8 mouse cellular contexts compared by ENCODE assay signal in the genomic region with DNA sequence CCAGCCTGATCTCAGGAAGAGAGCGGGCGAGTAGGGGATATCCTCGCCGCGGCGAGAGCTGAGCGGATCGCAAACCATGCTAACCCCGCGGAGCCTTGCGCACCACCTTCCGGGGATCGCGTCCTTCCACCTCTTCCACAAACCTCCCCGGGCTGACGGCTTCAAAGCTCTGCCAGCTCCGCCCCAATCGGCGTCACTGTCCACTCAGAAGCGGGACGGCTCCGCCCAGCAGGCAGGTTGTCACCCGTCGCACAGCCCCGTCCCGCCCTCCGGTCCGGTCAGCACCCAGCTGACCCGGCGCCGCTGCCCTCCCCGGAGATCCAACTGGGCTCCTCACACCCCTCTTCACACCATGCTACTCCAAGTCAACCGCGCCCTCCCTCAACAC. TPM values are rescaled to one million over a fixed set of nuclear protein-coding genes. Genes with fewer than 3 reads are reported as not detected.
DNase-seq lines count a peak whose midpoint lies in the region; ATAC-seq and TF ChIP-seq lines count a peak whose summit lies in the region.

No protein-coding gene starts in this region.

- no peak for TF ChIP-seq CTCF in brain, embryonic 14.5 days (IDR thresholded peaks at IDR 0.05; ENCODE audit: borderline replicate concordance, extremely low read depth, insufficient read depth, insufficient read length)

- peak overlapping the region; percentile 83 for H3K4me3 ChIP-seq in liver, embryonic 11.5 days (ENCODE audit: low read depth, low read length)

- peak; percentile 87 for DNase-seq in CD4-positive, CD25-positive, alpha-beta regulatory T cell, adult 2 months (ENCODE audit: low read depth, low spot score)
- DNase-seq in brain, embryonic 14.5 days (ENCODE audit: low read depth): peak; percentile 81
- DNase-seq in heart, adult 9 months (ENCODE audit: low spot score in 2 of 2): peak; percentile 91
- peak; percentile 94 for DNase-seq in kidney, adult 9 months
- peak; percentile 86 for DNase-seq in liver, embryonic 11.5 days (ENCODE audit: low spot score)
- peak; percentile 88 to 94 for DNase-seq in spleen, postnatal 4 days (ENCODE audit: low spot score in 2 of 2)

- no peak for TF ChIP-seq POLR2A in brain, embryonic 14.5 days (IDR thresholded peaks at IDR 0.05; ENCODE audit: borderline replicate concordance, extremely low read depth, insufficient read depth, insufficient read length, poor library complexity, severe bottlenecking)

- peaks cover 8% of the 10 kb centered on the region for H3K4me1 ChIP-seq in liver, embryonic 11.5 days (replicated peaks; ENCODE audit: control insufficient read depth, insufficient read depth, low read length)

- ATAC-seq in erythroblast, adult 5-6 weeks (replicated peaks; ENCODE audit: low FRiP score, poor library complexity, severe bottlenecking): peak; percentile 90
- peak; percentile 86 for ATAC-seq in liver, embryonic 11.5 days (replicated peaks; ENCODE audit: low FRiP score)
- peak; percentile 88 for ATAC-seq in monocyte, adult 5-6 weeks (replicated peaks; ENCODE audit: insufficient number of reproducible peaks, low FRiP score, low TSS enrichment, poor library complexity, severe bottlenecking)

- H3K9ac ChIP-seq in liver, embryonic 11.5 days (ENCODE audit: low read depth, low read length): peak overlapping the region; percentile 84

- no peaks in the 10 kb centered on the region for H3K27me3 ChIP-seq in liver, embryonic 11.5 days (replicated peaks; ENCODE audit: control insufficient read depth, insufficient read depth, low read length)

- no peaks in the 10 kb centered on the region for H3K9me3 ChIP-seq in liver, embryonic 11.5 days (ENCODE audit: control insufficient read depth, low read length)

- WGBS in liver, embryonic 11.5 days: under 1% methylated on average over 34 of the region's 34 CpGs

- no peaks in the 10 kb centered on the region for H3K36me3 ChIP-seq in liver, embryonic 11.5 days (ENCODE audit: control insufficient read depth, insufficient read depth, low read length)

- H3K27ac ChIP-seq in liver, embryonic 11.5 days (ENCODE audit: low read depth, low read length): peak overlapping the region; percentile 99

- peak overlapping the region; percentile 96 for H3K4me2 ChIP-seq in liver, embryonic 11.5 days

RNA-seq across cellular contexts. Expression of a gene that starts 0.6 kb away (rescaled TPM):
- polyA plus RNA-seq in brain, embryonic 14.5 days (2012; rRNA removed): 42.6 and 44.2 TPM in 2 replicates
- 0.42 and 9.2 TPM in 2 replicates for total RNA-seq in erythroblast, adult 5-6 weeks (2015; ENCODE audit: low replicate concordance)
- 4.2 and 5.4 TPM in 2 replicates for total RNA-seq in erythroblast, adult 5-6 weeks (2017; ENCODE audit: low replicate concordance)
- polyA plus RNA-seq in liver, embryonic 11.5 days (2014; fragmentation: Nextera tagmentation; extraction: Ambion mirVana): 20.9 and 22.0 TPM in 2 replicates
- total RNA-seq in monocyte, adult 5-6 weeks (2017): 13.0 to 26.2 TPM (median 21.2 TPM) in 3 replicates

RNA-seq across cellular contexts. Expression of a gene that starts 0.7 kb away (rescaled TPM):
- polyA plus RNA-seq in brain, embryonic 14.5 days (2012; rRNA removed): 35.5 and 38.3 TPM in 2 replicates
- total RNA-seq in erythroblast, adult 5-6 weeks (2015; ENCODE audit: low replicate concordance): 7.1 and 12.3 TPM in 2 replicates
- 6.1 and 9.4 TPM in 2 replicates for total RNA-seq in erythroblast, adult 5-6 weeks (2017; ENCODE audit: low replicate concordance)
- 18.8 and 19.7 TPM in 2 replicates for polyA plus RNA-seq in liver, embryonic 11.5 days (2014; fragmentation: Nextera tagmentation; extraction: Ambion mirVana)
- total RNA-seq in monocyte, adult 5-6 weeks (2017): 9.7 to 19.3 TPM (median 12.1 TPM) in 3 replicates

RNA-seq across cellular contexts. Expression of a gene that starts 33.3 kb away (rescaled TPM):
- 0.14 and 0.29 TPM in 2 replicates for polyA plus RNA-seq in brain, embryonic 14.5 days (2012; rRNA removed)
- total RNA-seq in erythroblast, adult 5-6 weeks (2015; ENCODE audit: low replicate concordance): not detected in 2 replicates
- 0.43 TPM in 1 of 2 replicates, not detected in the other for total RNA-seq in erythroblast, adult 5-6 weeks (2017; ENCODE audit: low replicate concordance)
- polyA plus RNA-seq in liver, embryonic 11.5 days (2014; fragmentation: Nextera tagmentation; extraction: Ambion mirVana): 0.70 TPM in 1 of 2 replicates, not detected in the other
- total RNA-seq in monocyte, adult 5-6 weeks (2017): not detected in 3 replicates

RNA-seq across cellular contexts. Expression of a gene that starts 51.3 kb away (rescaled TPM):
- polyA plus RNA-seq in brain, embryonic 14.5 days (2012; rRNA removed): 142 and 190 TPM in 2 replicates
- total RNA-seq in erythroblast, adult 5-6 weeks (2015; ENCODE audit: low replicate concordance): 90.5 and 105 TPM in 2 replicates
- total RNA-seq in erythroblast, adult 5-6 weeks (2017; ENCODE audit: low replicate concordance): 73.9 and 76.0 TPM in 2 replicates
- polyA plus RNA-seq in liver, embryonic 11.5 days (2014; fragmentation: Nextera tagmentation; extraction: Ambion mirVana): 217 and 230 TPM in 2 replicates
- 14.2 to 20.1 TPM (median 16.1 TPM) in 3 replicates for total RNA-seq in monocyte, adult 5-6 weeks (2017)

Comparison
In these comparisons a context has a peak if more than half of its experiments do, and no peak if none do; other contexts are left out.
1. Peak in every context shown above with its lines: DNase-seq, ATAC-seq, H3K4me3 ChIP-seq and H3K27ac ChIP-seq.